Mouse (Mus musculus): ENCODE data around the gene Apol7e.

The Apol7e gene

DNA sequence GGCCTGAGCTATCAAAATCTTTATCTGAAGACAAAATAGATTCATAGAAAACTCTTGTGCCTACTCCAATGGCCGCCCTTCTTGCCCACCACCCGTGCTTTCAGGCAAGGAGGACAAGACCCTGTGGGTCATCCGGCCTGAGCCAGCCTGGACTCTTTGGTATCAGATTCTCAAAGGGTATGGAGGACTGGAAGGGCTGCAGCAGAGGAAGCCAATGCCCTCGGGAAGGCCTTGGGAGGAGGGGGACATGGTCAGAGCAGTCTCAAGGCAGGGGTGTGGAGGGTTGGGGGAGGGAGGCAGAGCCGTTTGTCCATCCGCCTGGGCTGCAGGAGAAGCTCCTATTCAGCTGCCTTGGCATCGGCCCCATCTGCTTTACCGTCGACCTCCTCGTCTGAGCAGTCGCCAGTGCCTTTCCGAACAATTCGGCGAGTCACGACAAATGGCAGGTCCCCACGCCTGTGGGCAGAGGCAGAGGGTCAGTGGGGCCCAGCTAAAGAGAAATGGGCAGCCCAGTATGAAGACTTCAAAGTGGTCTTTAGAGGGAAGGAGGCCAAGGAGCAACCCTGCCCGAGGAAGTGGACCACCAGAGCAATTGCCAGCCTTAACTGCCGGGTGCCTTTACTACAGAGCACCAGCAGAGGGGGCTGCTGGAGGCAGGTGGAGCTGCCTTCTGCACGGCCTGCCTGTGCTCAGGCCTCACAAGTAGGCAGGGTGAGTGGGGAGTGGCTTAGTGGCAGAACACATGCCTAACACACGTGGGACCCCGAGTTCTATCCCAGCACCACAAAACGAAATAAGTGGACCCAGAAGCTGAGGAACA is 63.1 kb downstream of the Apol7e start:
- in situ Hi-C loops (cut with MboI; ENCODE audit: low pct_unique_long_range_greater_than_20kb in 1 of 2, low sequenced_read_pairs in 2 of 2, unreplicated experiment in 1 of 2), result no loop called here

DNA sequence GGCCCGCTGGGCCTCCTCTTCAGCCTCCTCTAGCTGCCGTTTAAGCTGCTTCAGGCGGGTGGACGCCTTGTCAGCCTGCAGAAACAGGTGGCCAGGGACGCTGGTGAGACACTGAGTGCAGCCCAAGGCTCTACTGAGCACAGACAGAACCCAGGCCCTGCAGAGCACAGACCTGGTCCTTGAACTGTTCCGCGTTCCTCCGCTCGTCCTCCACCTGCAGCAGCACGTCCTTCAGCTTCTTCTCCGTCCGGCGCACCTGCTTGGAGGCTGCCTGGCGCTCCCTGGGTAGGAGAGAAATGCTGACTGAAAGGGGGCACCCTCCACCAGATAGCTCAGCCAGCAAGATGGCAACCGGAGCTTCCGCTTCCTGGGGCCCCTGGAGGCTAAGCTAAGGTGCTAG is 64.4 kb downstream of the Apol7e start:
- in situ Hi-C loops (cut with MboI; ENCODE audit: low pct_unique_long_range_greater_than_20kb in 1 of 2, low sequenced_read_pairs in 2 of 2, unreplicated experiment in 1 of 2), result no loop called here

DNA sequence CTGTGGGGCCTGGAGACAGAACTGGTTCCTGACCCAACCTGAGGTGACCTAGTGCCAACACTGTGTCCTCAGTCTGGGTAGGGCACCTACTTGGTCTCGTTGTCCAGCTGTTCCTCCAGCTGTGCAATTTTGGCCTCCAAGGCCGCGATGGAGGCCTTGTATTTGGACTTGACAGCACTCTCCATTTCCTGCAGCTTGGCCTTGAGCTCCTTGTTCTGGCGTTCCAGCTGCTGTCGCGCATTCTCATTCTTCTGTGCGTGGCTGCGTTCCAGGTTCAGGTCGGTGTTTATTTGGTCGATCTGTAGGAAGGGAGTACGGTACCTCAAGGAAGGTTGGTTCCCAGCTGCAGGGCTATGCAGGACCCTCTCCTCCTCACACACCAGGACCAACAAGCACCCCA is 65.0 kb downstream of the Apol7e start:
- in situ Hi-C loops (cut with MboI; ENCODE audit: low pct_unique_long_range_greater_than_20kb in 1 of 2, low sequenced_read_pairs in 2 of 2, unreplicated experiment in 1 of 2), result no loop called here

DNA sequence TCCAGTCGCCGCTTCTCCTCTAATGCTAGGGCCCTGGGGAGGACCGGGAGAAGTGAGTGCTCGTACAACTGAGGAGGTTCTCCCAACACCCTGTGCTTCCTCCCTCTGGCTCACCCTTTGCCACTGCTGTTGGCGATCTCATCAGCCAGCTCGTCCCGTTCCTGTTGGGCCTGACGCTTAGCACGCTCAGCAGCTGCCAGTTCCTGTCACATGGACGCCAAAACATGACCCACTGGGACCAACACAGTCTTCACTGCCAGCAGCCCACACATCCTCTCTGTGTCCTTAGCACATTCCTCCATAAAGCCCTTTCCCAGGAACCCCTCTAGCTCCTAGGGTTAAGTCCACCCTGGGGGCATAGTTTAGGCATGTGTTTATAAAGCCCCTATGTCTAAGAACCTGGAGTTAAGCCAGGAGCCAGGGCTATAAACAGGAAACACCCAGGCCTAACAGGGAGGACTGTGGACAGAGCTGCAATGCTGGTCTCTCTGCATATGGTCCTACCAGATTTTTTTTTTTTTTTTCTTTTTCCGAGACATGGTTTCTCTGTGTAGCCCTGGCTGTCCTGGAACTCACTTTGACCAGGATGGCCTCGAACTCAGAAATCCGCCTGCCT is 65.8 kb downstream of the Apol7e start:
- in situ Hi-C loops (cut with MboI; ENCODE audit: low pct_unique_long_range_greater_than_20kb in 1 of 2, low sequenced_read_pairs in 2 of 2, unreplicated experiment in 1 of 2), result no loop called here

DNA sequence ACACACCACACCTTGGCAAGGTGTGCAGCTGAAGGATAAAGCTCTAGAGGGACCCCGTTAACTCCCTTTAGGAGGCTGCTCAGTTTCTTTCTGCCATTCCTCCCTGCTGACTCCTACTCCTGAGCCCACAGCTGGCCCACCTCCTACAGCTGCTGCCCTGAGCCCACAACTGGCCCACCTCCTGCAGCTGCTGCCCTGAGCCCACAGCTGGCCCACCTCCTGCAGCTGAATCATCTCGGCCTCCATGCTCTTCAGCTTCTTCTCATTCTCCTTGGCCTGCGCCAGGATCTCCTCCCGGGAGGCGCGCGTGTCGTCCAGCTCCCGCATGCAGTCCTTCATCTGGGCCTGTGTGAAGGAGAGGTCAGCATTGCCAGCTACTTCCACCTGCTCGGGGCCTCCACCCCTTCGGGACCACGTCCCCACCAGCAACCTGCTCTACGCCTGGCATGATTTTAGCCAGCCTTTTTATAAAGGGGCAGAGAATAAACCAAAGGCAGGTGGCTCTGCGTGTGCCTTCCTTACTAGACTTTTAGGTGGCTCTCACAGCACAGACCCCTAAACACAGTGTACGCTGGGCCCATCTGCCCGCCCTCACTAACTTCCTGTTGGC is 66.9 kb downstream of the Apol7e start:
- in situ Hi-C loops (cut with MboI; ENCODE audit: low pct_unique_long_range_greater_than_20kb in 1 of 2, low sequenced_read_pairs in 2 of 2, unreplicated experiment in 1 of 2), result no loop called here

DNA sequence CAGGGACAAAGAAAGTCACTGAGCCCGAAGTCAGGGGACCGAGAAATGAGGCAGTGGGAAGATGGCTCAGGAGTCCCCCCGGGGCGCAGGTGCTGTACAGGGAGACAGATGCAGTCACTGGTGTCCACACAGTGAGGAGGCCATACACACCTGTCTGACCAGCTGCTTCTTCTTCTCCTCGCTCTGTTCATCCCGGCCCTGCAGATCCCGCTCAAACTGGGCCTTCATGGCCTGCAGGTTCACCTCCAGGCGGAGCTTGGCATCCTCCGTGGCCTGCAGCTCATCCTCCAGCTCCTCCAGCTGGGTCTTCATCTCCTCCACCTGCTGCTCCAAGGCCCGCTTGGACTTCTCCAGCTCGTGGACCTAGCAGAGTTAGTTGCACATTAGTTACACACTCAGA is 68.3 kb downstream of the Apol7e start:
- in situ Hi-C loops (cut with MboI; ENCODE audit: low pct_unique_long_range_greater_than_20kb in 1 of 2, low sequenced_read_pairs in 2 of 2, unreplicated experiment in 1 of 2), result no loop called here
